Mouse (Mus musculus) liver, adult 2 months (tissue): ENCODE data around the gene Cckbr.

ENCODE experiments used
- CTCF ChIP-seq: fragments of 200-500 bp; IDR thresholded peaks from 2 replicates; pipeline ENCODE4 v1.5.1; 2011; ENCODE audit warnings: low read depth, low read length, control low read depth
- POLR2A ChIP-seq: fragments of 200-500 bp; IDR thresholded peaks from 2 replicates; pipeline ENCODE4 v1.6.1; 2011; ENCODE audit warnings: low read length, control low read depth; ENCODE audit not compliant: insufficient read depth; ENCODE audit errors: extremely low read depth

- TF ChIP-seq POLR2A, result no peak
- no peak for TF ChIP-seq CTCF
Observed at GRCm38 (mm10) chr7:105418106-105418505, 7.4 kb upstream of the Cckbr start.
